Mouse (Mus musculus) liver, embryonic 14 days (tissue): ENCODE results near the gene Ccdc182. TPM values are rescaled to one million over a fixed set of nuclear protein-coding genes. Genes with fewer than 3 reads are reported as not detected.

ENCODE experiments used
- polyA plus RNA-seq: library from polyadenylated mRNA; depleted of rRNA; stranded (reverse); fragments of >200 nt; gene quantifications from 2 replicates; pipeline ENCODE4 v1.2.3, GENCODE M21; 2012; rRNA removed

Ccdc182 gene
- polyA plus RNA-seq: not detected in 2 replicates

GRCm38 (mm10) chr11:88293631-88294393 lies at the start of gene Ccdc182:
TSS of gene Ccdc182 (plus strand) at chr11:88294058.

Other genes starting within 250 kb of the Ccdc182 start
- 164 and 194 TPM in 2 replicates for gene Srsf1, start 246.7 kb upstream of the Ccdc182 start, polyA plus RNA-seq
- gene Vezf1, start 225.8 kb upstream of the Ccdc182 start, polyA plus RNA-seq: 5.7 and 6.4 TPM in 2 replicates
- 0.77 and 1.3 TPM in 2 replicates for gene Cuedc1, start 196.0 kb upstream of the Ccdc182 start, polyA plus RNA-seq
- gene Mrps23, start 89.7 kb upstream of the Ccdc182 start, polyA plus RNA-seq: 32.8 and 33.3 TPM in 2 replicates